8 mouse cellular contexts compared by ENCODE assay signal in genomic region chr7:118704001-118704850, GRCm38 (mm10). TPM values are rescaled to one million over a fixed set of nuclear protein-coding genes. Genes with fewer than 3 reads are reported as not detected.
DNase-seq lines count a peak whose midpoint lies in the region; ATAC-seq lines count a peak whose summit lies in the region.

No protein-coding gene starts in this region.

- H3K4me1 ChIP-seq in heart, embryonic 15.5 days (replicated peaks): peaks cover 18% of the 10 kb centered on the region
- peaks cover 24% of the 10 kb centered on the region for H3K4me1 ChIP-seq in hindbrain, embryonic 14.5 days (replicated peaks; ENCODE audit: control insufficient read depth, insufficient read depth, low read length)
- H3K4me1 ChIP-seq in midbrain, embryonic 14.5 days (ENCODE audit: control insufficient read depth, insufficient read depth, low read length): peaks cover 21% of the 10 kb centered on the region

- H3K4me3 ChIP-seq in heart, embryonic 15.5 days: peak overlapping the region; percentile 75
- H3K4me3 ChIP-seq in hindbrain, embryonic 14.5 days (replicated peaks; ENCODE audit: low read length): peak overlapping the region; percentile 81
- H3K4me3 ChIP-seq in midbrain, embryonic 14.5 days (replicated peaks; ENCODE audit: low read depth, low read length): peak overlapping the region; percentile 91

- no peak for DNase-seq in heart, postnatal 36 days
- peak; percentile 6 for DNase-seq in T-cell, adult 2 months (ENCODE audit: low spot score)
- no peak for DNase-seq in hindbrain, embryonic 14.5 days (ENCODE audit: low spot score)
- no peak for DNase-seq in midbrain, embryonic 14.5 days
- DNase-seq in left cerebral cortex, postnatal 10 days (ENCODE audit: extremely low spot score in 1 of 2, low spot score in 2 of 2): no peak
- no peak for DNase-seq in frontal cortex, postnatal 10 days (ENCODE audit: low spot score in 2 of 2)
- DNase-seq in left cerebral cortex, postnatal 14 days (ENCODE audit: low spot score in 2 of 2): no peak

- H3K36me3 ChIP-seq in heart, embryonic 15.5 days: no peaks in the 10 kb centered on the region
- peaks cover 19% of the 10 kb centered on the region for H3K36me3 ChIP-seq in hindbrain, embryonic 14.5 days (replicated peaks; ENCODE audit: control insufficient read depth, insufficient read depth)
- H3K36me3 ChIP-seq in midbrain, embryonic 14.5 days (ENCODE audit: control insufficient read depth, insufficient read depth, low read length): peaks cover 7% of the 10 kb centered on the region

- H3K27me3 ChIP-seq in heart, embryonic 15.5 days: no peaks in the 10 kb centered on the region
- no peaks in the 10 kb centered on the region for H3K27me3 ChIP-seq in hindbrain, embryonic 14.5 days (ENCODE audit: control insufficient read depth, insufficient read depth, low read length)
- H3K27me3 ChIP-seq in midbrain, embryonic 14.5 days (ENCODE audit: control insufficient read depth, insufficient read depth, low read length): no peaks in the 10 kb centered on the region

- intact Hi-C loops in heart, postnatal 36 days (cut with DNase I): loop anchor here (10.0 kb wide), 1 partner anchor 589 kb away; the partner anchor contains the start of gene Rps15a
- intact Hi-C loops in left cerebral cortex, postnatal 10 days (cut with DNase I): no loop called here
- intact Hi-C loops in left cerebral cortex, postnatal 14 days (cut with DNase I): no loop called here

- no peaks in the 10 kb centered on the region for H3K9me3 ChIP-seq in heart, embryonic 15.5 days (replicated peaks)
- no peaks in the 10 kb centered on the region for H3K9me3 ChIP-seq in hindbrain, embryonic 14.5 days (ENCODE audit: control insufficient read depth, low read length)
- H3K9me3 ChIP-seq in midbrain, embryonic 14.5 days (ENCODE audit: control insufficient read depth, low read length): no peaks in the 10 kb centered on the region

- peak overlapping the region; percentile 87; the same call in 1 of the 2 replicates for H3K27ac ChIP-seq in heart, embryonic 15.5 days
- no peak overlapping the region for H3K27ac ChIP-seq in hindbrain, embryonic 14.5 days
- H3K27ac ChIP-seq in midbrain, embryonic 14.5 days (replicated peaks; ENCODE audit: low read depth, low read length): no peak overlapping the region

- 68% methylated on average over 9 of the region's 9 CpGs for WGBS in heart, embryonic 15.5 days
- 77% methylated on average over 9 of the region's 9 CpGs for WGBS in hindbrain, embryonic 14.5 days
- 81% methylated on average over 9 of the region's 9 CpGs for WGBS in midbrain, embryonic 14.5 days

- no peak for ATAC-seq in heart, embryonic 15.5 days (replicated peaks; ENCODE audit: insufficient number of reproducible peaks, insufficient read depth, low FRiP score, low read depth)
- ATAC-seq in hindbrain, embryonic 14.5 days (ENCODE audit: low FRiP score): no peak
- no peak for ATAC-seq in midbrain, embryonic 14.5 days (ENCODE audit: low FRiP score, low TSS enrichment)

- H3K4me2 ChIP-seq in heart, embryonic 15.5 days: peak overlapping the region; percentile 88
- peak overlapping the region; percentile 51 for H3K4me2 ChIP-seq in hindbrain, embryonic 14.5 days (replicated peaks)
- H3K4me2 ChIP-seq in midbrain, embryonic 14.5 days (ENCODE audit: low read length): peak overlapping the region; percentile 66

- H3K9ac ChIP-seq in heart, embryonic 15.5 days: no peak overlapping the region
- peak overlapping the region; percentile 90 for H3K9ac ChIP-seq in hindbrain, embryonic 14.5 days
- H3K9ac ChIP-seq in midbrain, embryonic 14.5 days (replicated peaks; ENCODE audit: low read length): peak overlapping the region; percentile 95; the same call in 1 of the 2 replicates

RNA-seq across cellular contexts. Expression of gene Gde1, which starts 1.4 kb away (rescaled TPM):
- 74.1 and 78.4 TPM in 2 replicates for polyA plus RNA-seq in heart, embryonic 15.5 days (2015; fragmentation: Nextera tagmentation; extraction: Ambion mirVana)
- total RNA-seq in heart, postnatal 36 days (2021): 10 to 100 TPM; 30.6 to 32.5 TPM
- polyA plus RNA-seq in hindbrain, embryonic 14.5 days (2014; fragmentation: Nextera tagmentation; extraction: Ambion mirVana): 228 and 243 TPM in 2 replicates
- polyA plus RNA-seq in midbrain, embryonic 14.5 days (2014; fragmentation: Nextera tagmentation; extraction: Ambion mirVana): 200 and 209 TPM in 2 replicates
- total RNA-seq in left cerebral cortex, postnatal 10 days (2021): 100 to 1,000 TPM; 276 to 281 TPM
- total RNA-seq in left cerebral cortex, postnatal 14 days (2021): 100 to 1,000 TPM; 325 to 333 TPM

RNA-seq across cellular contexts. Expression of gene Ccp110, which starts 8.1 kb away (rescaled TPM):
- polyA plus RNA-seq in heart, embryonic 15.5 days (2015; fragmentation: Nextera tagmentation; extraction: Ambion mirVana): 5.1 and 7.4 TPM in 2 replicates
- 1 to 10 TPM; 2.3 to 3.3 TPM for total RNA-seq in heart, postnatal 36 days (2021)
- polyA plus RNA-seq in hindbrain, embryonic 14.5 days (2014; fragmentation: Nextera tagmentation; extraction: Ambion mirVana): 18.5 and 18.7 TPM in 2 replicates
- polyA plus RNA-seq in midbrain, embryonic 14.5 days (2014; fragmentation: Nextera tagmentation; extraction: Ambion mirVana): 17.4 and 20.1 TPM in 2 replicates
- 10 to 100 TPM; 35.4 to 38.7 TPM for total RNA-seq in left cerebral cortex, postnatal 10 days (2021)
- total RNA-seq in left cerebral cortex, postnatal 14 days (2021): 10 to 100 TPM; 37.4 to 38.6 TPM

RNA-seq across cellular contexts. Expression of gene Vps35l, which starts 35.8 kb away (rescaled TPM):
- polyA plus RNA-seq in heart, embryonic 15.5 days (2015; fragmentation: Nextera tagmentation; extraction: Ambion mirVana): 44.8 and 51.6 TPM in 2 replicates
- total RNA-seq in heart, postnatal 36 days (2021): 10 to 100 TPM; 21.7 to 25.5 TPM
- 93.9 and 101 TPM in 2 replicates for polyA plus RNA-seq in hindbrain, embryonic 14.5 days (2014; fragmentation: Nextera tagmentation; extraction: Ambion mirVana)
- polyA plus RNA-seq in midbrain, embryonic 14.5 days (2014; fragmentation: Nextera tagmentation; extraction: Ambion mirVana): 83.6 and 101 TPM in 2 replicates
- total RNA-seq in left cerebral cortex, postnatal 10 days (2021): 10 to 100 TPM; 69.1 to 79.7 TPM
- 10 to 100 TPM; 58.2 to 61.4 TPM for total RNA-seq in left cerebral cortex, postnatal 14 days (2021)

Comparison
In these comparisons a context has a peak if more than half of its experiments do, and no peak if none do; other contexts are left out.
1. RNA of gene Gde1, which starts 1.4 kb away (total RNA-seq): 325 to 333 TPM in left cerebral cortex, postnatal 14 days and 276 to 281 TPM in left cerebral cortex, postnatal 10 days; 30.6 to 32.5 TPM in heart, postnatal 36 days; every median in the first group is over 4 times any median in the second.
2. RNA of gene Ccp110, which starts 8.1 kb away (total RNA-seq): 35.4 to 38.7 TPM in left cerebral cortex, postnatal 10 days and 37.4 to 38.6 TPM in left cerebral cortex, postnatal 14 days; 2.3 to 3.3 TPM in heart, postnatal 36 days; every median in the first group is over 4 times any median in the second.
3. Peak in every context shown above with its lines, with median percentiles within 50 percentile points of each other: H3K4me2 ChIP-seq and H3K4me3 ChIP-seq.